Mouse (Mus musculus) embryonic facial prominence, embryonic 10.5 days (tissue): Measurements from ENCODE around the gene Kcnn1. TPM values are rescaled to one million over a fixed set of nuclear protein-coding genes. Genes with fewer than 3 reads are reported as not detected.

ENCODE experiments used
- DNase-seq: peaks from one replicate; pipeline ENCODE4 v3.0.0-alpha.2; 2017; ENCODE audit warnings: low spot score
- H3K27ac ChIP-seq: fragments of 300-500 bp; sonication (generic); replicated peaks from 2 replicates; pipeline ENCODE4 v1.5.1; 2016; ENCODE audit warnings: mild to moderate bottlenecking
- H3K27me3 ChIP-seq: fragments of 300-500 bp; sonication (generic); replicated peaks from 2 replicates; pipeline ENCODE4 v1.6.1; 2016; ENCODE audit warnings: low read depth, mild to moderate bottlenecking; ENCODE audit not compliant: poor library complexity, severe bottlenecking
- H3K36me3 ChIP-seq: fragments of 300-500 bp; sonication (generic); replicated peaks from 2 replicates; pipeline ENCODE4 v1.6.1; 2016; ENCODE audit warnings: mild to moderate bottlenecking, moderate library complexity
- H3K4me1 ChIP-seq: fragments of 300-500 bp; sonication (generic); 2 replicates; pipeline ENCODE4 v1.6.1; 2016
- H3K4me3 ChIP-seq: fragments of 300-500 bp; sonication (generic); 2 replicates; pipeline ENCODE4 v1.5.1; 2016; ENCODE audit warnings: mild to moderate bottlenecking, moderate library complexity
- H3K9me3 ChIP-seq: fragments of 300-500 bp; sonication (generic); 2 replicates; pipeline ENCODE4 v1.6.1; 2016; ENCODE audit warnings: mild to moderate bottlenecking
- WGBS: fragments of 180-500 bp; shearing (Covaris S2); methylation state at CpG from one replicate; pipeline ENCODE4 v1.1.7; 2016; 5-methylcytosine and 5-hydroxymethylcytosine counted together
- polyA plus RNA-seq: library from polyadenylated mRNA; unstranded; fragments of >200 nt; fragmentation: Nextera tagmentation; extraction: Ambion mirVana; gene quantifications from 2 replicates; pipeline ENCODE4 v1.2.1, GENCODE M21; 2016

Kcnn1 gene
- polyA plus RNA-seq, 1 experiment from 2014 or later, result 5.1 TPM

GRCm38 (mm10) chr8:70808955-70809701 is 53.9 kb downstream of the Kcnn1 start:
- Histone ChIP-seq H3K27me3 (peaks cover 75% of the 10 kb centered on the region), H3K4me3 (no peak overlapping the region; the same call in 1 of the 2 replicates), H3K4me1 (peaks cover 27% of the 10 kb centered on the region), H3K36me3 (no peaks in the 10 kb centered on the region), H3K27ac (no peak overlapping the region), H3K9me3 (no peaks in the 10 kb centered on the region)
- no peak for DNase-seq
- 84% methylated on average over 8 of the region's 8 CpGs for WGBS

GRCm38 (mm10) chr8:70808239-70808638 is 54.8 kb downstream of the Kcnn1 start, which contains the start of gene Il12rb1:
Gene Il12rb1 (plus strand): TSS chr8:70808449.
- no peak within 1 kb of the TSS; the same call in 1 of the 2 replicates for H3K4me3 ChIP-seq
- peaks cover 34% of the 10 kb centered on the region for H3K4me1 ChIP-seq
- H3K36me3 ChIP-seq, result no peaks in the 10 kb centered on the region
- DNase-seq, result no peak
- H3K27ac ChIP-seq, result no peak within 1 kb of the TSS
- H3K9me3 ChIP-seq, result no peaks in the 10 kb centered on the region
- peaks cover 75% of the 10 kb centered on the region for H3K27me3 ChIP-seq
- WGBS, result 64% methylated on average over 5 of the region's 5 CpGs

GRCm38 (mm10) chr8:70807304-70807703 is 55.8 kb downstream of the Kcnn1 start:
- WGBS, result 38% methylated on average over 1 of the region's 1 CpGs
- H3K4me3 ChIP-seq, result no peak overlapping the region
- H3K27ac ChIP-seq, result no peak overlapping the region
- DNase-seq, result no peak
- H3K36me3 ChIP-seq, result no peaks in the 10 kb centered on the region
- H3K9me3 ChIP-seq, result no peaks in the 10 kb centered on the region
- H3K27me3 ChIP-seq, result peaks cover 79% of the 10 kb centered on the region
- peaks cover 34% of the 10 kb centered on the region for H3K4me1 ChIP-seq

GRCm38 (mm10) chr8:70806541-70806940 is 56.5 kb downstream of the Kcnn1 start:
- DNase-seq, result no peak
- Histone ChIP-seq H3K9me3 (no peaks in the 10 kb centered on the region), H3K4me1 (peaks cover 31% of the 10 kb centered on the region), H3K27me3 (peaks cover 87% of the 10 kb centered on the region), H3K27ac (no peak overlapping the region), H3K36me3 (no peaks in the 10 kb centered on the region), H3K4me3 (no peak overlapping the region)
- 73% methylated on average over 4 of the region's 4 CpGs for WGBS

- peak within 1 kb of the TSS; percentile 63 for H3K4me3 ChIP-seq
- no peaks in the 10 kb centered on the region for H3K9me3 ChIP-seq
- peak; percentile 93 for DNase-seq
- H3K36me3 ChIP-seq, result no peaks in the 10 kb centered on the region
- peaks cover 19% of the 10 kb centered on the region for H3K4me1 ChIP-seq
- H3K27ac ChIP-seq, result peak within 1 kb of the TSS; percentile 35; the same call in 1 of the 2 replicates
- peaks cover 89% of the 10 kb centered on the region for H3K27me3 ChIP-seq
- 1% methylated on average over 45 of the region's 45 CpGs for WGBS
Observed at GRCm38 (mm10) chr8:70804481-70805206, 58.4 kb downstream of the Kcnn1 start, which contains the start of gene Mast3. Gene Mast3 (minus strand): TSS chr8:70805054.

- no peaks in the 10 kb centered on the region for H3K9me3 ChIP-seq
- peaks cover 16% of the 10 kb centered on the region for H3K4me1 ChIP-seq
- H3K36me3 ChIP-seq, result no peaks in the 10 kb centered on the region
- DNase-seq, result peak; percentile 53
- H3K4me3 ChIP-seq, result peak overlapping the region; percentile 63
- H3K27ac ChIP-seq, result 0 out of 2 replicates have a peak overlapping the region, but pooled peaks have one; percentile 35
- 1% methylated on average over 47 of the region's 47 CpGs for WGBS
- peaks cover 89% of the 10 kb centered on the region for H3K27me3 ChIP-seq
Observed at GRCm38 (mm10) chr8:70803761-70804480, 59.1 kb downstream of the Kcnn1 start.

- DNase-seq, result no peak
- 66% methylated on average over 11 of the region's 11 CpGs for WGBS
- H3K27ac ChIP-seq, result no peak overlapping the region
- H3K36me3 ChIP-seq, result no peaks in the 10 kb centered on the region
- H3K9me3 ChIP-seq, result no peaks in the 10 kb centered on the region
- H3K4me3 ChIP-seq, result no peak overlapping the region
- H3K27me3 ChIP-seq, result peaks cover 96% of the 10 kb centered on the region
- H3K4me1 ChIP-seq, result peaks cover 23% of the 10 kb centered on the region
Observed at GRCm38 (mm10) chr8:70802786-70803510, 60.1 kb downstream of the Kcnn1 start.

- DNase-seq, result no peak
- Histone ChIP-seq H3K27ac (no peak overlapping the region), H3K4me1 (peaks cover 33% of the 10 kb centered on the region), H3K27me3 (peaks cover 96% of the 10 kb centered on the region), H3K4me3 (no peak overlapping the region), H3K36me3 (no peaks in the 10 kb centered on the region), H3K9me3 (no peaks in the 10 kb centered on the region)
- 82% methylated on average over 1 of the region's 1 CpGs for WGBS
Observed at GRCm38 (mm10) chr8:70801830-70802229, 61.2 kb downstream of the Kcnn1 start.

GRCm38 (mm10) chr8:70801156-70801555 is 61.9 kb downstream of the Kcnn1 start:
- H3K36me3 ChIP-seq, result no peaks in the 10 kb centered on the region

GRCm38 (mm10) chr8:70800648-70801047 is 62.4 kb downstream of the Kcnn1 start:
- DNase-seq, result no peak
- peaks cover 44% of the 10 kb centered on the region for H3K4me1 ChIP-seq
- peaks cover 96% of the 10 kb centered on the region for H3K27me3 ChIP-seq
- H3K27ac ChIP-seq, result no peak overlapping the region
- no peaks in the 10 kb centered on the region for H3K9me3 ChIP-seq
- no peaks in the 10 kb centered on the region for H3K36me3 ChIP-seq
- H3K4me3 ChIP-seq, result no peak overlapping the region
- WGBS, result 52% methylated on average over 10 of the region's 10 CpGs

More at GRCm38 (mm10) chr8:70801156-70801555, 61.9 kb downstream of the Kcnn1 start:
- no peak for DNase-seq
- no peak overlapping the region; the same call in 1 of the 2 replicates for H3K4me3 ChIP-seq
- peaks cover 39% of the 10 kb centered on the region for H3K4me1 ChIP-seq
- H3K9me3 ChIP-seq, result no peaks in the 10 kb centered on the region
- peaks cover 96% of the 10 kb centered on the region for H3K27me3 ChIP-seq
- 38% methylated on average over 15 of the region's 15 CpGs for WGBS
- no peak overlapping the region for H3K27ac ChIP-seq

- no peak overlapping the region for H3K27ac ChIP-seq
- H3K36me3 ChIP-seq, result no peaks in the 10 kb centered on the region
- WGBS, result 14% methylated on average over 15 of the region's 15 CpGs
- no peak for DNase-seq
- no peaks in the 10 kb centered on the region for H3K9me3 ChIP-seq
- H3K27me3 ChIP-seq, result peaks cover 94% of the 10 kb centered on the region
- peaks cover 32% of the 10 kb centered on the region for H3K4me1 ChIP-seq
- peak overlapping the region; percentile 72 for H3K4me3 ChIP-seq
Observed at GRCm38 (mm10) chr8:70798281-70798680, 64.8 kb downstream of the Kcnn1 start.
